Mouse (Mus musculus) heart, embryonic 16.5 days (tissue): ENCODE measurements around the gene Kcna5. TPM values are rescaled to one million over a fixed set of nuclear protein-coding genes. Genes with fewer than 3 reads are reported as not detected.

Source experiments
- ATAC-seq: fragments of 200-750 bp; cut with Nextera tagmentation; replicated peaks from 2 replicates; pipeline ENCODE4 v1.8.0; 2017; ENCODE audit warnings: moderate number of reproducible peaks; ENCODE audit not compliant: insufficient read depth, low FRiP score; ENCODE audit errors: extremely low read depth
- H3K27ac ChIP-seq: fragments of 300-500 bp; sonication (generic); 2 replicates; pipeline ENCODE4 v1.5.1; 2014; ENCODE audit warnings: mild to moderate bottlenecking, low read length, control low read depth, moderate library complexity
- H3K27me3 ChIP-seq: fragments of 300-500 bp; sonication (generic); 2 replicates; pipeline ENCODE4 v1.6.1; 2014; ENCODE audit warnings: low read length, mixed read lengths; ENCODE audit not compliant: control insufficient read depth, insufficient read depth
- H3K36me3 ChIP-seq: fragments of 300-500 bp; sonication (generic); 2 replicates; pipeline ENCODE4 v1.6.1; 2014; ENCODE audit not compliant: control insufficient read depth, insufficient read depth
- H3K4me1 ChIP-seq: fragments of 300-500 bp; sonication (generic); 2 replicates; pipeline ENCODE4 v1.6.1; 2014; ENCODE audit warnings: low read length, mixed read lengths; ENCODE audit not compliant: control insufficient read depth, insufficient read depth
- H3K4me2 ChIP-seq: fragments of 300-500 bp; sonication (generic); 2 replicates; pipeline ENCODE4 v1.6.1; 2014; ENCODE audit warnings: low read depth, mild to moderate bottlenecking, control low read depth, low read length
- H3K4me3 ChIP-seq: fragments of 300-500 bp; sonication (generic); 2 replicates; pipeline ENCODE4 v1.5.1; 2014; ENCODE audit warnings: mild to moderate bottlenecking, control low read depth, low read length
- H3K9ac ChIP-seq: fragments of 300-500 bp; sonication (generic); 2 replicates; pipeline ENCODE4 v1.6.1; 2014; ENCODE audit warnings: low read length, control low read depth
- H3K9me3 ChIP-seq: fragments of 300-500 bp; sonication (generic); replicated peaks from 2 replicates; pipeline ENCODE4 v1.6.1; 2016; ENCODE audit warnings: low read length; ENCODE audit not compliant: control insufficient read depth
- WGBS: fragments of 180-500 bp; shearing (Covaris S2); extraction: QIAGEN DNeasy Blood & Tissue Kit; methylation state at CpG from one replicate; pipeline ENCODE4 v1.1.7; 2014; 5-methylcytosine and 5-hydroxymethylcytosine counted together
- polyA plus RNA-seq: library from polyadenylated mRNA; unstranded; fragments of >200 nt; fragmentation: Nextera tagmentation; extraction: Ambion mirVana; gene quantifications from 2 replicates; pipeline ENCODE4 v1.2.1, GENCODE M21; 2015

Kcna5 gene
- polyA plus RNA-seq, 1 experiment from 2014 or later = 9.1 TPM

- no peak overlapping the region for H3K9ac ChIP-seq
- no peak overlapping the region for H3K4me2 ChIP-seq
- no peak; the same call in 1 of the 2 replicates for ATAC-seq
- peaks cover 6% of the 10 kb centered on the region; the same call in 1 of the 2 replicates for H3K27me3 ChIP-seq
- H3K4me3 ChIP-seq = no peak overlapping the region
- H3K9me3 ChIP-seq = no peaks in the 10 kb centered on the region
- H3K36me3 ChIP-seq = no peaks in the 10 kb centered on the region
- no peak overlapping the region for H3K27ac ChIP-seq
- 23% methylated on average over 9 of the region's 9 CpGs for WGBS
- no peaks in the 10 kb centered on the region; the same call in 1 of the 2 replicates for H3K4me1 ChIP-seq
Measured at GRCm38 (mm10) chr6:126551862-126552395, 16.7 kb upstream of the Kcna5 start.

DNA sequence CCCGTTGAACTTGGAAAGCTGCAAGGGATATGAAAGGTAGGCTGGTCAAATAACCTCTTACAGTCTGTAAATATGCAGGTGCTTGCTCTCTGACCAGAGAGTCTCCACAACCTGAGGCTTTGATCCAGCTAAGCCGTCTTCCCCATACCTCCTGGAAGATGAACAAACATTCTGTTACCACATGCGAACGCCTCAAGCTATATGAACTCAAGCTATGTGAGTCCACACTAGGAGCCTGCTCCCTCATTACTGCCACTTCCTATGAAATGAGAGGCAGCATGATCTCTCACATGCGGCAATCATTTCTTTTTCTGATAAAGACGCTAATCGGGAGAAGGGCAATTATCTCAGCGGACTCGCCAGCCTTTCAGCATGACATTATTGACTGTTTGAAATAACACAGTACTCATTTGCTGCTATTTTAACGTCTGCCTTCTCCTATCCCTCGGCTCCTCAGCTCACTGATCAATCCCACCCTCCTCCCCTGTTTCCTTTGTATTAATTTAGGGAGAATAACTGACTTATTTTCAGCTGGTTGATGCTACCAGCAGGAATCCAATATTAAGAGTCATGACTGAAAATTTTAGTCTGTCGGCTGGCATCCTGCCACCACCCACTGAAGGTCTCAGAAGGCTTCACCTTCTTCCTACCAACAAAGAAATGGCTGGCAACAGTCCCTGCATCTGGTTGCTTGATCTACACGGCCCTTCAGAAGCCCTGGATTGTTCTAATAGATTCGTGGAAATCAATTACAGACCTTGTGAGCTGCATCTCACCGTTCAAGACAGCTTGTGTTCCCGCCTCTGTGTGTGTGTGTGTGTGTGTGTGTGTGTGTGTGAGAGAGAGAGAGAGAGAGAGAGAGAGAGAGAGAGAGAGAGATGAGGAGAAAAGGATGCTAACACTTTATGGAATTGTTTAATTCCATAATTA is 9.2 kb upstream of the Kcna5 start:
- Histone ChIP-seq H3K4me2 (no peak overlapping the region), H3K27ac (no peak overlapping the region), H3K27me3 (no peaks in the 10 kb centered on the region), H3K4me3 (no peak overlapping the region), H3K36me3 (no peaks in the 10 kb centered on the region), H3K4me1 (no peaks in the 10 kb centered on the region), H3K9ac (no peak overlapping the region), H3K9me3 (no peaks in the 10 kb centered on the region)
- 50% methylated on average over 16 of the region's 16 CpGs for WGBS
- ATAC-seq = no peak

- Histone ChIP-seq H3K36me3 (no peaks in the 10 kb centered on the region), H3K4me2 (no peak overlapping the region), H3K27me3 (no peaks in the 10 kb centered on the region), H3K9ac (no peak overlapping the region), H3K9me3 (no peaks in the 10 kb centered on the region), H3K27ac (no peak overlapping the region), H3K4me1 (no peaks in the 10 kb centered on the region), H3K4me3 (no peak overlapping the region)
- whole genome bisulfite sequencing = 80% methylated on average over 4 of the region's 4 CpGs
- ATAC-seq = no peak
Measured at GRCm38 (mm10) chr6:126542724-126543123, 7.5 kb upstream of the Kcna5 start.

DNA sequence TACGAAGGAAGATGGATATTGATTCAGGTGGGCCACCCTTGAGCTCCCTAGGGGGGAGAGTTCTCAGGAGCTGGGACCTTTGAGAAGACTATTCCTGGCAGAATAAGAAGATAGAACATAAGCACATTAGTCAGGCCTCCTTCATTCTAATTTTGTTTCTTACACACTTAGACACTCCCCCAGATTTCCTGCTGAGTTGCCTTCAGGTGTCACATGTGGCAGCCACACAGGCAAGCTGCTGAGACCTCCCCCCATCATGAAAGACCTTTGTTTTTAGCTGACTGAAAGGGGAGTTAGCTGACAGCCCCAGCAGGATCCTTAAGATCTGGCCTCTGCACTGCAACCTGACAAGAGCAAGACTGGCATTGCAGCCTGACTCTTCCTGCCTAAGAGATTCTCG is 2.3 kb upstream of the Kcna5 start:
- Histone ChIP-seq H3K4me3 (no peak overlapping the region), H3K9ac (no peak overlapping the region), H3K36me3 (no peaks in the 10 kb centered on the region), H3K9me3 (no peaks in the 10 kb centered on the region), H3K4me2 (no peak overlapping the region), H3K27ac (peak overlapping the region; percentile 18; the same call in 1 of the 2 replicates), H3K4me1 (peaks cover 9% of the 10 kb centered on the region; the same call in 1 of the 2 replicates), H3K27me3 (peaks cover 8% of the 10 kb centered on the region; the same call in 1 of the 2 replicates)
- no peak for ATAC-seq
- WGBS = 44% methylated on average over 2 of the region's 2 CpGs

GRCm38 (mm10) chr6:126536926-126537325 is 1.7 kb upstream of the Kcna5 start:
- ATAC-seq = no peak
- 62% methylated on average over 4 of the region's 4 CpGs for WGBS
- Histone ChIP-seq H3K4me2 (no peak overlapping the region), H3K4me1 (peaks cover 9% of the 10 kb centered on the region; the same call in 1 of the 2 replicates), H3K27me3 (peaks cover 8% of the 10 kb centered on the region; the same call in 1 of the 2 replicates), H3K4me3 (no peak overlapping the region), H3K27ac (peak overlapping the region; percentile 18; the same call in 1 of the 2 replicates), H3K9ac (no peak overlapping the region), H3K36me3 (no peaks in the 10 kb centered on the region), H3K9me3 (no peaks in the 10 kb centered on the region)

DNA sequence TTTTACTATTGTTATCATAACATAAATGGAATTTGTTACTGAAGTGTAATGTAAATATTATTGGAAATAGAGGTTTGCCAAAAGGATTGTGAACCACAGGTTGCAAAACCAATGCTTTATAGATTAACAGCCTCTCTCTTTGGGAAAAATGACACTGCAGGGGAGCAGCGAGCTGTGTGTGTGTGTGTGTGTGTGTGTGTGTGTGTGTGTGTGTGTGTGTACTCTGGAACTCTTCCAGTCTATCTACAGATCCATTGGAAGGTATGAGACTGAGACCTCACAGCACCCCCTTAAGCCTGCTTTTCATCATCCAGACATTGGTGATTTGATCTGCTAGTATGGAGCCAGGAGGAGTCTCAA is 679 bp upstream of the Kcna5 start:
- H3K9me3 ChIP-seq = no peaks in the 10 kb centered on the region
- no peak for ATAC-seq
- H3K27me3 ChIP-seq = peaks cover 8% of the 10 kb centered on the region; the same call in 1 of the 2 replicates
- H3K4me1 ChIP-seq = peaks cover 9% of the 10 kb centered on the region; the same call in 1 of the 2 replicates
- H3K4me3 ChIP-seq = no peak overlapping the region
- 13% methylated on average over 1 of the region's 1 CpGs for WGBS
- no peak overlapping the region; the same call in 1 of the 2 replicates for H3K4me2 ChIP-seq
- H3K27ac ChIP-seq = peak overlapping the region; percentile 19; the same call in 1 of the 2 replicates
- H3K9ac ChIP-seq = no peak overlapping the region
- H3K36me3 ChIP-seq = no peaks in the 10 kb centered on the region

GRCm38 (mm10) chr6:126534531-126535207 is 543 bp downstream of the Kcna5 start:
- 0 out of 2 replicates have a peak, but pooled peaks have one; percentile 1 for ATAC-seq
- 15% methylated on average over 31 of the region's 31 CpGs for WGBS
- peaks cover 9% of the 10 kb centered on the region; the same call in 1 of the 2 replicates for H3K4me1 ChIP-seq

GRCm38 (mm10) chr6:126531306-126531705 is 3.9 kb downstream of the Kcna5 start:
- Histone ChIP-seq H3K4me3 (no peak overlapping the region), H3K4me2 (0 out of 2 replicates have a peak overlapping the region, but pooled peaks have one; percentile 49), H3K27ac (no peak overlapping the region), H3K9me3 (no peaks in the 10 kb centered on the region), H3K4me1 (peaks cover 9% of the 10 kb centered on the region; the same call in 1 of the 2 replicates), H3K27me3 (peaks cover 11% of the 10 kb centered on the region), H3K36me3 (no peaks in the 10 kb centered on the region), H3K9ac (no peak overlapping the region)
- WGBS = 82% methylated on average over 4 of the region's 4 CpGs
- no peak for ATAC-seq

More at GRCm38 (mm10) chr6:126534531-126535207, 543 bp downstream of the Kcna5 start:
- Histone ChIP-seq H3K9me3 (no peaks in the 10 kb centered on the region), H3K36me3 (no peaks in the 10 kb centered on the region), H3K4me2 (peak overlapping the region; percentile 49), H3K9ac (peak overlapping the region; percentile 55), H3K4me3 (peak overlapping the region; percentile 43), H3K27ac (peak overlapping the region; percentile 46), H3K27me3 (peaks cover 8% of the 10 kb centered on the region; the same call in 1 of the 2 replicates)
